Mouse (Mus musculus): ENCODE measurements around the gene Uts2r.
A peak's percentile ranks its signal among the peaks of the same experiment; 100 is the strongest.

Gene Uts2r

DNA sequence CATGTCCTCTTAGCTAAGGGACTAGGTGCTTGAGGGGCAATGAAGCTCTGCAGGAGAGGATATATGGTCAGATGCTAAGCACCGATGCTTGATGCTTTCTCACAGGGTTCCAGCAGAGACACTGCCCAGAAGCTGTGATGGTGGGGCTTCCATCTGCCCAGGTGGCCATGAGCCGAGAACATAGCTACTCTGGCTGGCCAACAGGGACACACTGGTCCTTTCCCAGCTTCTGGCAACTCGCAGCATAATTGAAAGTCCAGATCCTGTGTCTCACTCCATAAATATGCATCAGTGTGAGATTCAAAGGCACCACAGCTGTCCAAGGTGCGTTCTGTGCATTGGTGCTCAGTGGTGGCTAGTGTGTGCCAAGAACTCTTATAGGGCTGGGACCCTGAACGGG, 13.1 kb downstream of the Uts2r start:
- DNase-seq = no peak

DNA sequence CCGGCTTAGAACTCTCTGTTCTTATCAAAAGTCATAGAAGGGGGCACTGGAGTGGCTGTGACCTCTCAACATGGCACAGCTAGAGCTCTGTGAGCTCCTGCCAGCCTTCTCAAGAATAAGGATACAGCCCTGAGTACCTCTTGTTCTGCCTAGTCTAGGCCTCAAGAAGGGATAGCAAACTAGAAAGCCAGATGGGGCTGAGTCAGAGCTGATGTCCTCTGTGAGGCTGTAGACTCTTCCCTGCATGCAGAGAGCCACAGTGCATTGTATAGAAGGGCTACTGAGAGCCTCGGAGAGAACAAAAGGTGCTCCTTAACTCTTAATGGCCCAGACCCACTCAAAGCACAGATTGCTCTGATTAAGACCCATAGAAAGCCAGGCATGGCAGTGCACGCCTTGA, 14.2 kb downstream of the Uts2r start:
- DNase-seq = no peak

DNA sequence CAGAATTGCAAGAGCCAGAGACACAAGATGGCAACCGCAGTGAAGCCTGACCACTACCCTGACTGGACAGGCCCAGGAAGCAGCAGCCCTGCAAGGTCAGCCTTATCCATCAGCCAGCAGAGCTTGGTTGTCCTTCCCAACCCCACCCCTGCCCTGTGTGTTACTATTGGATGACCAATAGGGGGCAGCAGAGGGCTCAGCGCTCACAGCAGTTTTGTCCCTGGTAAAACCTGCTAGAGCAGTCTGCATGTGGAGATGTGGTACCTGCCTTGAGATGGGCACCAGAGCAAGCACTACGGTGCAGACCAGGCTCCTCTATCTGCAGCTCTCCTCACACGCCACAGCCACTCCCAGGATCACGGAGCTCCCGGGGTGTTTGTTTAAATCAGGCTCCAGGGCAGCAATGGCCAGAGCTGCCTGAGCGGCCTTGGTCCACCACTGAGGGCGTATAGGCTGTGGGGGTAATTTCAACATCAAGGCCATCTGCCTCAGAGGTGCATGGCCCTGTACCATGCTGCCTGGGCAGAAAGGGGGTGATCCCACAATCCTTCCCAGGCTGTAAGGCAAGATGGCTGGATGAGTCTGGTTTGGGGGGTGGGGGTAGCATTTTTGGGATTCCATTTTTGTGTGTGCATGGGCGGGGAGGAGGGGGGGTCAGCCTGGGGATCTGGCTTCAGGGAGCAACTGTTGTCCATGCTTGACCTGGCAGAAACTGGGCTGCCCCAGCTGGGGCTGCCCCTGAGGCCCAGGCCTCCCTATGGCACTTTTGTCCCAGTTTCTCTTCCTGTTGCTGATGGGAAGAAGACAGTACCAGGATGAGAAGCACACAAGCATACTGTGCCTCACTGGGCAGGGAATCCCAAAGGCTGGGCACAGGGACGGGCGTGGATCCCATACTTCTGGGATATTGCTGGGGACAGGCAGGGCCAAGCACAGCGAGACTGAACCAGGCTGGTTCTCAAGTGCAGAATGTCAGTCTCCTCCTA, 16.5 kb downstream of the Uts2r start:
- DNase-seq = peak; percentile 60 to 63

DNA sequence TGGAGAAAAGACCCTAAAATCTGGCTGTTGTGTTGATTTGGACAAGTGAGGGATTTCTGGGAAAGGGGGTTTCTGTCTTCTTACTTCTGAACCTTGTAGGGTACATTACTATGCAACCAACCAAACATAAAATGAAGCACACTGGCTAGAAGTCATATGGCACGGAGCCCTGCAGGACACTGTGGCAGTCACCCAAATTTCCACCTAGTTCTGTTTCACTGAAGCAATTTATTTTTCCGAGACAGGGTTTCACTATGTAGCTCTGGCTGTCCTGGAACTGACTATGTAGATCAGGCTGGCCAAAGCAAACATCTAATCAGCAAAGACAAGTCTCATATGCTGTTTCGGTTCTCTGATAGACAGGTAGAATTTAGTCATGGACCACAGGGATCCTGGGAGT, 29.6 kb downstream of the Uts2r start:
- peak; percentile 62 to 64 for DNase-seq

DNA sequence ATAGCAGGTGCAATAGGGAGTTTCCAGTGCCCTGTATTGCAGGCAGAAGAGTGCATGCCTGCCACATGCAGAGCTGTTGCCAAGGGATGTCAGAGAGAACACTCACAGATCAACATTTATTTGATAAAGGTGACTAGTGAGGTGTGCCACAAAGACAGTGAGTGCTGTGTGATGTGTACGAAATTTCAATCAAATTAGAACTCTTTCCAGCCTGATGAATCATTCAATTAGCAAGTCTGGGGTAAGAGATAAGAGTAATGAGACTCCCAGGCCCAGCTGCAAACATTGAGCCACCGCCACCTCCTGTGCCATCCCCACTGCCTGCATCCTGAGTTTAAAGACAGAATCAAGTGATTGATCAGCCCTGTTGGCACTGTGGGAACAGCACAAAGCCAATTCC, 32.7 kb downstream of the Uts2r start:
- no peak for DNase-seq

DNA sequence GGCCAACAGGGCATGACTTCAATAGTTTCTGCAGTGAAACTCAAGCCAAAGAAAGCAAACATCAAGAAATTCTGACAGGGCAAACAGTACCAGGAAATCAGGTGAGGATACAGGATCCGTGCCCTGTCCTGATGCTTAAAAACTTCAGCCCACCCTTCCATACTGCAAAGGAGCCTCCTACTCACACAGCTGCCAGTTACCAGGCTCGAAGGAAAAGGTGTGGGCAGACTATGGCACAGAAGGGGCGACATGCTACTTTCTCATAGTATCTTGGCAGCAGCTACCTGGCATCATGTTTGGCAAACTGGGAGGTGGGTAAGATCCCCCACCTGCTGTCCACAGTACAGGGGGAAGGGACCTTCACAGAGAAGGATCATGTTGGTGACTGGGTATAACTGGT, 33.3 kb downstream of the Uts2r start:
- no peak for DNase-seq

DNA sequence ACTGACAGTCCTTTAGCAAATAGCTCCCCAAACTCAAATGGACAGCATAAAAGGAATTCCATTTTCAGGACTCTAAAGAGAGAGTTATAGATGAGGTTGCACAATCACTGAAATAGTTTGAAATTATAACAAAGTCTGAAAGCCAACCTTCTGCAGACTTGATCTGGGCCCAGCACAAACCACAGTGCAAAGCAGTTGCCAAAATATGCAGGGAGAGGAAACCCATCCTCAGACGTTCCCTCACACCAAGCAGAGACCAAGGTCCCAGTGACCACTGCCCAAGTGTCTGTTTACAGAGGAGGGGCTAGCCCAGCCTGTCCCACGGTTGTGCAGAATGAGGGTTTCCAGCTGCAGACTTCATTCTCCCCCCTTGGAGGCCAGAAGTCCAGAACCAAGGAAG, 38.6 kb downstream of the Uts2r start:
- no peak for DNase-seq

DNA sequence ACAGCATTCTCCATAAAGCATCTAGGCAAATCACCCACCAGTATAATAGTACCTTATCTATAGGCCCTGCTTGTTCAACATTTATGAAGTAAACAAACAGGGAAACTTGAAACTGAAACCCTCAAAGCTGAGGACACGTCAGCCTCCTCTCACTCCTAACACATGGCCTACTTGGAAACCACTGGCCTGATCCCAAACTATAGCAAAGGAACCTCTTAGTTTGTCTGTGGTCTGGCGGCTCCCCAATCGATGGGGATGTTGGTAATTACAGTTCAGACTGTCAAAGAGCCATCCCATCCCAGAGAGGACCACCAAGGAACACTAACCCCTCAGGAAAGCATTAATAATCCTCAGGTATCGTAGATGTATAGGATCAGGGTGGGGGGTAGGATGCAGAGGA, 39.8 kb downstream of the Uts2r start:
- no peak for DNase-seq

DNA sequence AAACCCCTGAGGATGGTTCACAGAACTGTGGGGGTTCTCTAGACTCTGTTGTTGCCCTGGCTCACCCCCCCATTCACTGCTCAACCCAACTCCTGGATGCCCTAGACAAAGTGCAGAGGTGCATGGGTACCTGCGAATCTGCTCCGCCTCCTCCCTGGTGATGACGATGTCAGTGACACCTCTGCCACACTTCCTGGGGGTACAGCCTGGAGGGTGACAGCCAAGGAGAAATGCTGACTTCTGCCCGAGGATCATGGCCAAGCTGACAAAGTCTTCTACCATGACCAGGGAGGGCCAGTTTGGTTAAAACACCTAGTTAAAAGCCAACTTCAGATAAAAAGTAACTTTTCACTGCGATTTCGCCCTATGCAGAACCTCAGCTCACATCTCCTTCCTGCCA, 40.7 kb downstream of the Uts2r start:
- DNase-seq = no peak

DNA sequence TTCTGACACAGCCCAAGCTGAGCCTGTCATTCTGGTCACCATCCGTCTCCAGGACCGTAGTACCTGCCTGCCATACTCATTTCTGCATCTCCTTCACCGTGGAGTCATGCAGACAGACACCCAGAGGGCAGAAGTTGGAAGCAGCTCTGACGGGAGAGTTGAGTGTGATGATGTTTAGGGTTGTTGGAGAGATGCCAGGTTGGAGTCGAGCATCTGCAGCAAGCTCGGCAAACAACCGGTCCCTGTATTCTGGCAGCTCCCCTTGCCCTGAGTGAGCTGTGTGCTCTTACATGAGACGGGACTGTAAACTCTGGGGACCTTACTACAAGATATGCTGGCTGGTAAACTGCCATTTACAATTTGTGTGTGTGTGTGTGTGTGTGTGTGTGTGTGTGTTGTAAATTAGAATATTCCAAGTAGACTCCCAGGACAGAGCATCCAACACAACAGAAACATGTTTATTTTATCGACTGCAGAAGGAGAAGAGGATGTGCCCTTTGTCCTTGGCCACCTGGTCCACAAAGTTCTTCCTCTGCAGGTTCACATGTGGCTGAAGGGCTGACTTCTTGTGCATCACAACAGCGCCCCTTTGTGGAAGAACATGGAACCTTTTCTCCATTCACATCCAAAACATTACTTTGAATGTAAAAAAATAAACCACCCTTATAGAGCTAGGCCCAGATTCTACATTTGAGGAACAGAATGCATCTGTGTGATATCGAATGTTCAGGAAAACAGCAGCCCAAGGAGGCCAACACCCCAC, 41.5 kb downstream of the Uts2r start:
- DNase-seq = peak; percentile 21 to 45

DNA sequence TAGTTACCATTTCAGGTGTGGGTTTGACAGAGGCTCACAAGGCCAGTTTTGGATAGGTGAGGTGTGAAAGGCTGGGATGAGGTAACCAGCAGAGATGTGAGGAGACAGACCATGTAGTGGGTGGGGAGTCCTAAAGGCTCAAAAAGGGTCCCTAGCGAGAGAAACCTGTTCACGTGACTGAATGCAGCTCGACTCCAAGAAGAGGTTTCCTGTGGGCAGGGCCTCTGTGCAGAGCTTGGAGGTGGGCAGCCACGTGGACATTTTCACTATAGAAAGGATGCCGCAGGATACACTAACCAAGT, 43.7 kb downstream of the Uts2r start:
- no peak for DNase-seq

DNA sequence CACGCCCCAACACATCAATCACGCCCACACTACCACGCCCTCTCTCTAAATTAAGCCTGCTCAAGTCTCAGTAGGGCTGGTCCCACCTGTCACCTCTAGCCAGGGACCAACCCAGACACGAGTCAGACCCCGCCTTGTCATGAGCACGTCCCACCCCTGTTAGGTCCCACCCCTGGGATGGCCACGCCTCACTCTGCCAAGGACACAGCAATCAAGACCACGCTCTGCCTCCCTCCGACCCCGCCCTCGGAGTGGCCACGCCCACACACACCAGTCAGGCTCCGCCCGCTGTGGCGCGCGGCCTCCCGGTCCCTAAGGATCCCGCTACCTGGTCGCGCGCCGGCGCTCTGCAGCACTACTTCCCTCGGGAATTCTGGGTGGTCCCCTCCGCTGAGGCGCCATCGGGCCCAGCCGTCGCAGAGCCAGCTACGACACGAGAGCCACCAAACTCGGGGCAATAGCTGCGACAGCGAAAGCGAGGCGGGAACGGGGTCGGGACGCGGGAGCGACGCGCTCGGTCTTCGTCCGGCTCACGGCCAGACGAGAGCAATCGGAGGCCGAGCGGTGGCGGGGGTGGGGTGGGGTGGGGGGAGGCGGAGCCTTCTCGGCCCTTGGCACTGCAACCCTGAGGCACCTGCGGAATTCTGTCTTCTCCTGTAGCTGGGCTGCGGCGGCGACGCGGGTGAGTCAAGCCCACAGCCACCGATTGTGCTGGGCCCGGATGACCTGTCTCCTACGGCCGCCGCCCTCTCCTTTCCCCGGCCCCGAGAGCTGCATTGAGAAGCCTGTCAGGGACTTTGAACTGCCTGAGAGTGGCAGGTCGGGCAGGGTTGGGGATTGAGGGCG, 44.3 kb downstream of the Uts2r start, which contains the start of the genes Hexdc and Ogfod3:
Hexdc (plus strand) TSS at position 273 of the 846 bp plus-strand sequence.
Ogfod3 (minus strand) TSS at position 551 of the 846 bp plus-strand sequence.
- DNase-seq = peak; percentile 93 to 95
